Mouse (Mus musculus) spleen, adult 2 months (tissue): ENCODE data around the gene Siglecg.

Experiments
- CTCF ChIP-seq: fragments of 200-500 bp; IDR thresholded peaks from 2 replicates; pipeline ENCODE4 v1.5.1; 2011; ENCODE audit warnings: mild to moderate bottlenecking, inconsistent platforms; ENCODE audit not compliant: insufficient read depth, insufficient read length, insufficient replicate concordance; ENCODE audit errors: extremely low read depth
- POLR2A ChIP-seq: fragments of 200-500 bp; IDR thresholded peaks from 2 replicates; pipeline ENCODE4 v1.6.1; 2011; ENCODE audit warnings: low read depth, low read length, inconsistent platforms

DNA sequence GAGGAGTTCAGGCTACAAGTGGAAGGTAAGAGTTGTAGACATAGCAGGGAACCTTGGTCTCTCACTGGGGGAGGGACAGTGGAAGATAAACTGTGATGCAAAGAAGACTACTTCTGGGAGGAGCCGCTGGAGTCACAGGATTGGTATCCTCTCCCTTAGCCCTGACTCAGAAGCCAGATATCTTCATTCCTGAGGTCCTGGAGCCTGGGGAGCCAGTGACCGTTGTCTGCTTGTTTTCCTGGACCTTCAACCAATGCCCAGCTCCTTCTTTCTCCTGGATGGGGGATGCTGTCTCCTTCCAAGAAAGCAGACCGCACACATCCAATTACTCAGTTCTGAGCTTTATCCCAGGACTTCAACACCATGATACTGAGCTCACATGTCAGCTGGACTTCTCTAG lies 1.1 kb downstream of the Siglecg start:
- TF ChIP-seq CTCF (no peak), POLR2A (no peak)
